Mouse (Mus musculus): ENCODE data around the gene 4933412E24Rik. TPM values are rescaled to one million over a fixed set of nuclear protein-coding genes. Genes with fewer than 3 reads are reported as not detected.

The 4933412E24Rik gene
- polyA plus RNA-seq (2015; fragmentation: Nextera tagmentation; extraction: Ambion mirVana) = not detected in 2 replicates

- Histone ChIP-seq H3K9me3 (no peaks in the 10 kb centered on the region), H3K9ac (no peak within 1 kb of the TSS), H3K27ac (replicated peaks) (no peak within 1 kb of the TSS), H3K4me1 (replicated peaks) (no peaks in the 10 kb centered on the region), H3K36me3 (no peaks in the 10 kb centered on the region), H3K4me2 (no peak within 1 kb of the TSS), H3K4me3 (no peak within 1 kb of the TSS), H3K27me3 (no peaks in the 10 kb centered on the region)
- WGBS = 92% methylated on average over 7 of the region's 7 CpGs
- ATAC-seq (ENCODE audit: low FRiP score, low read depth) = no peak
These were observed at the start of gene 4933412E24Rik for GRCm38 (mm10) chr15:60016513-60016912. 4933412E24Rik (minus strand) TSS chr15:60016613.

DNA sequence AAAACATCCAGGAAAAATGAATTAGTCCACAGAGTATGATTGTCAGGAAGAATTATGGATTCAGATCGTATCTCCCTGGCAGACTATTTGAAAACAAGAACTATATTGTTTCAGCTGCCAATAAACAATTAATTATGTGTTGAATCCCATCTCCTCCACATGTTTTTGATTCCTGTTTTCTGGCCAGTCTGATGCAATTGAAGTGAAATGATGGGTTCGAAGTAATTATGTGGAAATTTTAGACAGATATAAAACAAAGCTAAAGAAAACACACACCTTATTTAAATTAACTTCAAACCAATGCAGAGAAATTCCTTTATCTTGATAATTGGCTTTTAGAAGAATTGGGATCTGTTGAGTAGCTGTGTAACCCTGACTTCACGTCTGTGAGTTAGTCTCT is 14.3 kb upstream of the 4933412E24Rik start:
- no peaks in the 10 kb centered on the region for H3K27me3 ChIP-seq
- H3K4me3 ChIP-seq = no peak overlapping the region
- H3K36me3 ChIP-seq = no peaks in the 10 kb centered on the region
- no peak for ATAC-seq (ENCODE audit: low FRiP score, low read depth)
- H3K4me1 ChIP-seq (replicated peaks) = no peaks in the 10 kb centered on the region
- 66% methylated on average over 3 of the region's 3 CpGs for WGBS
- H3K4me2 ChIP-seq = no peak overlapping the region
- no peaks in the 10 kb centered on the region for H3K9me3 ChIP-seq
- H3K27ac ChIP-seq (replicated peaks) = no peak overlapping the region
- no peak overlapping the region for H3K9ac ChIP-seq

GRCm38 (mm10) chr15:60021256-60021655 is 4.8 kb upstream of the 4933412E24Rik start:
- no peaks in the 10 kb centered on the region for H3K27me3 ChIP-seq
- H3K4me2 ChIP-seq = no peak overlapping the region
- no peak overlapping the region for H3K27ac ChIP-seq (replicated peaks)
- H3K4me3 ChIP-seq = no peak overlapping the region
- H3K9ac ChIP-seq = no peak overlapping the region
- 44% methylated on average over 3 of the region's 3 CpGs for WGBS
- no peak for ATAC-seq (ENCODE audit: low FRiP score, low read depth)
- H3K9me3 ChIP-seq = no peaks in the 10 kb centered on the region
- no peaks in the 10 kb centered on the region for H3K4me1 ChIP-seq (replicated peaks)
- no peaks in the 10 kb centered on the region for H3K36me3 ChIP-seq

GRCm38 (mm10) chr15:60010199-60010598 is 6.2 kb downstream of the 4933412E24Rik start:
- H3K9me3 ChIP-seq = no peaks in the 10 kb centered on the region
- H3K4me1 ChIP-seq (replicated peaks) = no peaks in the 10 kb centered on the region
- WGBS = 96% methylated on average over 4 of the region's 4 CpGs
- no peak overlapping the region for H3K4me3 ChIP-seq
- H3K36me3 ChIP-seq = no peaks in the 10 kb centered on the region
- H3K27ac ChIP-seq (replicated peaks) = no peak overlapping the region
- H3K27me3 ChIP-seq = no peaks in the 10 kb centered on the region
- no peak overlapping the region for H3K9ac ChIP-seq
- ATAC-seq (ENCODE audit: low FRiP score, low read depth) = no peak
- no peak overlapping the region for H3K4me2 ChIP-seq

GRCm38 (mm10) chr15:60009610-60010009 is 6.8 kb downstream of the 4933412E24Rik start:
- no peak for ATAC-seq (ENCODE audit: low FRiP score, low read depth)
- Histone ChIP-seq H3K27me3 (no peaks in the 10 kb centered on the region), H3K9me3 (no peaks in the 10 kb centered on the region), H3K4me3 (no peak overlapping the region), H3K4me2 (no peak overlapping the region), H3K36me3 (no peaks in the 10 kb centered on the region), H3K27ac (replicated peaks) (no peak overlapping the region), H3K9ac (no peak overlapping the region), H3K4me1 (replicated peaks) (no peaks in the 10 kb centered on the region)
- WGBS = 83% methylated on average over 3 of the region's 3 CpGs

DNA sequence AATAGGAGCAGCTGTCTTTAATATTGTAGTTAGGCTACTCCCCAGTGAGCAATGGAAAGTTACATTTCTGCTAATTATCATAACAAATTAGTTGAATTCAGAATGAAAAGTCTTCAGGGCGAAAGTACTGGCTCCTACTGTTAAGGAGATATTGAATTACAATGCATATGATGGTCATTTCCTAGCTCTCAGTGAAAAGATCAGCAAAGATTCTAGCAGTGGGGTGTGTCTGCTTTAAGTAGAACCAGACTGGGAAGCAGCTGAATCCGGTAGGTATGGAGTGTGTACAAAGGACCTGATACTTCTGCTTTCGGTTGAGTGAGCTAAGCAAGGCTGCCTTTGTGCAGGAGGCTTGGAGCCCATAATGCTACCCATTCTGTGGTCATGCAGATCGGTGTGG is 32.6 kb downstream of the 4933412E24Rik start:
- Histone ChIP-seq H3K4me1 (replicated peaks) (no peaks in the 10 kb centered on the region), H3K4me3 (no peak overlapping the region), H3K4me2 (no peak overlapping the region), H3K9me3 (no peaks in the 10 kb centered on the region), H3K27ac (replicated peaks) (no peak overlapping the region), H3K27me3 (no peaks in the 10 kb centered on the region), H3K9ac (no peak overlapping the region), H3K36me3 (no peaks in the 10 kb centered on the region)
- ATAC-seq (ENCODE audit: low FRiP score, low read depth) = no peak
- WGBS = 33% methylated on average over 4 of the region's 4 CpGs

GRCm38 (mm10) chr15:59975310-59975709 is 41.1 kb downstream of the 4933412E24Rik start:
- no peak overlapping the region for H3K4me2 ChIP-seq
- H3K9ac ChIP-seq = no peak overlapping the region
- 46% methylated on average over 3 of the region's 3 CpGs for WGBS
- no peaks in the 10 kb centered on the region for H3K27me3 ChIP-seq
- no peak for ATAC-seq (ENCODE audit: low FRiP score, low read depth)
- no peak overlapping the region for H3K27ac ChIP-seq (replicated peaks)
- no peaks in the 10 kb centered on the region for H3K9me3 ChIP-seq
- no peaks in the 10 kb centered on the region for H3K36me3 ChIP-seq
- H3K4me3 ChIP-seq = no peak overlapping the region
- peaks cover 4% of the 10 kb centered on the region; the same call in 1 of the 2 replicates for H3K4me1 ChIP-seq (replicated peaks)

- no peak overlapping the region for H3K27ac ChIP-seq (replicated peaks)
- no peak overlapping the region for H3K4me3 ChIP-seq
- no peak overlapping the region for H3K9ac ChIP-seq
- H3K27me3 ChIP-seq = no peaks in the 10 kb centered on the region
- no peak overlapping the region for H3K4me2 ChIP-seq
- no peaks in the 10 kb centered on the region for H3K36me3 ChIP-seq
- WGBS = 83% methylated on average over 5 of the region's 5 CpGs
- H3K4me1 ChIP-seq (replicated peaks) = peaks cover 4% of the 10 kb centered on the region; the same call in 1 of the 2 replicates
- no peak for ATAC-seq (ENCODE audit: low FRiP score, low read depth)
- H3K9me3 ChIP-seq = no peaks in the 10 kb centered on the region
These were observed 41.8 kb downstream of the 4933412E24Rik start for GRCm38 (mm10) chr15:59974584-59974983.

DNA sequence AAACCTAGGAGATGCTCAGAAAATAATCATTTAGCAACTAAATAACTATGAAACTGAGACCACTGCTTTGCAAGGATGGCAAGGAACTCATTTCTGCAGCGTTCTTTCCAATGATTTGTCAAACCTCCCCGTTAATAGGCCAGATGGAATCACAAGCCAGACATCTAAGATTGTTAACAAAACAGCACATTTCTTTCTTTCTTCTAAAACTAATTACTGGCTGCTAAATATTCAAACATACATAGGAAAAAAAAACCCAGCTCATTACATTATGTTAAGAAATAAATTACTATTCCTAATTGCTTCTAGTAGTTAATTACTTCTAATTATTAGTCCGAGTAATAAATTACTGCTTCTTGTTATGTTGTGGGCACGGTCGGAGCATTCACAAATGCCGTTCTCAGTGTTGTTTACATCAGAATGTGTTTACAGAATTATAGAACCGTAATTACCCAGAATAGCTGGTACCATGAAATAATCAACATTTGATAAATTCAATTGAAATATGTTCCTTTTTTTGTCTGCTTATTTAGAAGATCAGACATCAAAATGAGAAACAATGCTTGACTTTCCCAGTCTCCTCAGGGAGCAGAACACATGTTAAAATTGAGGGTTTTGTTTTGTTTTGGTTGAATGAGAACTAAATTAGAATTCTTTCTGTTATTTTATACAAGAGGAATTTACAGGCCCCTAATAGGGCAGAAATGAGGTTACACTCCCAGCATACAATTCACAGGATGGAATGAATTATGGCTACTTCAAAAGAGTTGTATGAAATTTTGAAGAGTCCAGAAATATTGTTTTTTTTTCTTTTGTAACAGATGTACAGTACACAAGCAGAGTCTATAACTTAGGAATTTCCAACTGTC is 42.5 kb downstream of the 4933412E24Rik start:
- Histone ChIP-seq H3K36me3 (no peaks in the 10 kb centered on the region), H3K9me3 (no peaks in the 10 kb centered on the region), H3K9ac (no peak overlapping the region), H3K4me3 (no peak overlapping the region), H3K27ac (replicated peaks) (no peak overlapping the region), H3K4me2 (no peak overlapping the region), H3K4me1 (replicated peaks) (peaks cover 4% of the 10 kb centered on the region; the same call in 1 of the 2 replicates), H3K27me3 (no peaks in the 10 kb centered on the region)
- ATAC-seq (ENCODE audit: low FRiP score, low read depth) = no peak
- 59% methylated on average over 7 of the region's 7 CpGs for WGBS

Measured in hindbrain, embryonic 15.5 days (tissue).